Mouse (Mus musculus): Measurements from ENCODE around the gene Adra1b. TPM values are rescaled to one million over a fixed set of nuclear protein-coding genes. Genes with fewer than 3 reads are reported as not detected.
A peak's percentile ranks its signal among the peaks of the same experiment; 100 is the strongest.

Adra1b gene
- polyA plus RNA-seq, 1 experiment from 2014 or later = 0.81 TPM

- DNase-seq (ENCODE audit: low spot score) = no peak
- 93% methylated on average over 15 of the region's 15 CpGs for WGBS
- H3K27me3 ChIP-seq (ENCODE audit: insufficient read depth, poor library complexity, severe bottlenecking) = peaks cover 40% of the 10 kb centered on the region
- H3K4me3 ChIP-seq = peak overlapping the region; percentile 67
- no peak overlapping the region for H3K27ac ChIP-seq
- peaks cover 13% of the 10 kb centered on the region; the same call in 1 of the 2 replicates for H3K4me1 ChIP-seq (replicated peaks)
- H3K9me3 ChIP-seq = no peaks in the 10 kb centered on the region
- no peaks in the 10 kb centered on the region for H3K36me3 ChIP-seq
Observed at GRCm38 (mm10) chr11:43835456-43835855, 65.6 kb downstream of the Adra1b start.

GRCm38 (mm10) chr11:43834531-43834930 lies 66.5 kb downstream of the Adra1b start:
- Histone ChIP-seq H3K36me3 (no peaks in the 10 kb centered on the region), H3K27me3 (ENCODE audit: insufficient read depth, poor library complexity, severe bottlenecking) (peaks cover 40% of the 10 kb centered on the region), H3K4me3 (no peak overlapping the region), H3K27ac (no peak overlapping the region), H3K4me1 (replicated peaks) (peaks cover 13% of the 10 kb centered on the region; the same call in 1 of the 2 replicates), H3K9me3 (no peaks in the 10 kb centered on the region)
- DNase-seq (ENCODE audit: low spot score) = no peak
- 73% methylated on average over 11 of the region's 11 CpGs for WGBS

GRCm38 (mm10) chr11:43831530-43831929 lies 69.5 kb downstream of the Adra1b start:
- DNase-seq (ENCODE audit: low spot score) = no peak
- 75% methylated on average over 4 of the region's 4 CpGs for WGBS
- H3K4me1 ChIP-seq (replicated peaks) = peaks cover 11% of the 10 kb centered on the region; the same call in 1 of the 2 replicates

GRCm38 (mm10) chr11:43826769-43827168 lies 74.2 kb downstream of the Adra1b start:
- H3K9me3 ChIP-seq = no peaks in the 10 kb centered on the region
- H3K27me3 ChIP-seq (ENCODE audit: insufficient read depth, poor library complexity, severe bottlenecking) = no peaks in the 10 kb centered on the region
- WGBS = 92% methylated on average over 4 of the region's 4 CpGs
- no peak overlapping the region for H3K27ac ChIP-seq
- H3K4me1 ChIP-seq (replicated peaks) = no peaks in the 10 kb centered on the region
- H3K36me3 ChIP-seq = no peaks in the 10 kb centered on the region
- DNase-seq (ENCODE audit: low spot score) = no peak
- no peak overlapping the region for H3K4me3 ChIP-seq

More at GRCm38 (mm10) chr11:43831530-43831929, 69.5 kb downstream of the Adra1b start:
- peaks cover 22% of the 10 kb centered on the region for H3K27me3 ChIP-seq (ENCODE audit: insufficient read depth, poor library complexity, severe bottlenecking)
- no peak overlapping the region for H3K4me3 ChIP-seq
- no peaks in the 10 kb centered on the region for H3K36me3 ChIP-seq
- H3K9me3 ChIP-seq = no peaks in the 10 kb centered on the region
- H3K27ac ChIP-seq = no peak overlapping the region

GRCm38 (mm10) chr11:43823349-43823748 lies 77.7 kb downstream of the Adra1b start:
- Histone ChIP-seq H3K27me3 (ENCODE audit: insufficient read depth, poor library complexity, severe bottlenecking) (no peaks in the 10 kb centered on the region), H3K27ac (no peak overlapping the region), H3K4me1 (replicated peaks) (no peaks in the 10 kb centered on the region), H3K4me3 (no peak overlapping the region), H3K36me3 (no peaks in the 10 kb centered on the region), H3K9me3 (no peaks in the 10 kb centered on the region)
- 74% methylated on average over 5 of the region's 5 CpGs for WGBS
- DNase-seq (ENCODE audit: low spot score) = no peak

GRCm38 (mm10) chr11:43820552-43821460 lies 80.2 kb downstream of the Adra1b start:
- no peak for DNase-seq (ENCODE audit: low spot score)
- Histone ChIP-seq H3K9me3 (no peaks in the 10 kb centered on the region), H3K27ac (no peak overlapping the region), H3K36me3 (no peaks in the 10 kb centered on the region), H3K4me3 (no peak overlapping the region), H3K27me3 (ENCODE audit: insufficient read depth, poor library complexity, severe bottlenecking) (no peaks in the 10 kb centered on the region), H3K4me1 (replicated peaks) (no peaks in the 10 kb centered on the region)
- 83% methylated on average over 11 of the region's 11 CpGs for WGBS

- Histone ChIP-seq H3K9me3 (no peaks in the 10 kb centered on the region), H3K27ac (no peak overlapping the region), H3K4me1 (replicated peaks) (peaks cover 8% of the 10 kb centered on the region), H3K4me3 (no peak overlapping the region), H3K36me3 (no peaks in the 10 kb centered on the region), H3K27me3 (ENCODE audit: insufficient read depth, poor library complexity, severe bottlenecking) (no peaks in the 10 kb centered on the region)
- no peak for DNase-seq (ENCODE audit: low spot score)
- 82% methylated on average over 9 of the region's 9 CpGs for WGBS
Observed at GRCm38 (mm10) chr11:43817368-43817923, 83.6 kb downstream of the Adra1b start.

- WGBS = 65% methylated on average over 5 of the region's 5 CpGs
Observed at GRCm38 (mm10) chr11:43812535-43812934, 88.5 kb downstream of the Adra1b start.

GRCm38 (mm10) chr11:43807732-43808131 lies 93.3 kb downstream of the Adra1b start:
- Histone ChIP-seq H3K27me3 (ENCODE audit: insufficient read depth, poor library complexity, severe bottlenecking) (no peaks in the 10 kb centered on the region), H3K4me3 (no peak overlapping the region), H3K9me3 (no peaks in the 10 kb centered on the region), H3K27ac (no peak overlapping the region), H3K36me3 (no peaks in the 10 kb centered on the region), H3K4me1 (replicated peaks) (peaks cover under 1% of the 10 kb centered on the region; the same call in 1 of the 2 replicates)
- no peak for DNase-seq (ENCODE audit: low spot score)
- 84% methylated on average over 5 of the region's 5 CpGs for WGBS

More at GRCm38 (mm10) chr11:43812535-43812934, 88.5 kb downstream of the Adra1b start:
- DNase-seq (ENCODE audit: low spot score) = no peak
- Histone ChIP-seq H3K27ac (no peak overlapping the region), H3K36me3 (no peaks in the 10 kb centered on the region), H3K4me1 (replicated peaks) (peaks cover 8% of the 10 kb centered on the region), H3K4me3 (no peak overlapping the region), H3K27me3 (ENCODE audit: insufficient read depth, poor library complexity, severe bottlenecking) (no peaks in the 10 kb centered on the region), H3K9me3 (no peaks in the 10 kb centered on the region)

- H3K9me3 ChIP-seq = no peaks in the 10 kb centered on the region
- H3K36me3 ChIP-seq = no peaks in the 10 kb centered on the region
- H3K4me3 ChIP-seq = no peak overlapping the region
- 78% methylated on average over 8 of the region's 8 CpGs for WGBS
- DNase-seq (ENCODE audit: low spot score) = peak; percentile 13
- H3K27me3 ChIP-seq (ENCODE audit: insufficient read depth, poor library complexity, severe bottlenecking) = no peaks in the 10 kb centered on the region
- H3K4me1 ChIP-seq (replicated peaks) = no peaks in the 10 kb centered on the region
- peak overlapping the region; percentile 53; the same call in 1 of the 2 replicates for H3K27ac ChIP-seq
Observed at GRCm38 (mm10) chr11:43795992-43796391, 105.0 kb downstream of the Adra1b start.

GRCm38 (mm10) chr11:43790446-43790845 lies 110.6 kb downstream of the Adra1b start:
- H3K27ac ChIP-seq = no peak overlapping the region
- H3K27me3 ChIP-seq (ENCODE audit: insufficient read depth, poor library complexity, severe bottlenecking) = no peaks in the 10 kb centered on the region
- no peaks in the 10 kb centered on the region for H3K36me3 ChIP-seq
- no peak overlapping the region for H3K4me3 ChIP-seq
- H3K9me3 ChIP-seq = no peaks in the 10 kb centered on the region
- DNase-seq (ENCODE audit: low spot score) = no peak
- 87% methylated on average over 6 of the region's 6 CpGs for WGBS
- no peaks in the 10 kb centered on the region for H3K4me1 ChIP-seq (replicated peaks)

- H3K36me3 ChIP-seq = no peaks in the 10 kb centered on the region
- H3K9me3 ChIP-seq = no peaks in the 10 kb centered on the region
- WGBS = 23% methylated on average over 2 of the region's 2 CpGs
- DNase-seq (ENCODE audit: low spot score) = peak; percentile 73
- H3K4me1 ChIP-seq (replicated peaks) = 0 out of 2 replicates have a peak, but pooled peaks cover 5% of the 10 kb centered on the region
- no peak overlapping the region for H3K27ac ChIP-seq
- no peaks in the 10 kb centered on the region for H3K27me3 ChIP-seq (ENCODE audit: insufficient read depth, poor library complexity, severe bottlenecking)
- H3K4me3 ChIP-seq = no peak overlapping the region
Observed at GRCm38 (mm10) chr11:43783772-43784171, 117.2 kb downstream of the Adra1b start.

GRCm38 (mm10) chr11:43783106-43783505 lies 117.9 kb downstream of the Adra1b start:
- whole genome bisulfite sequencing = 84% methylated on average over 5 of the region's 5 CpGs
- no peaks in the 10 kb centered on the region for H3K9me3 ChIP-seq
- H3K36me3 ChIP-seq = no peaks in the 10 kb centered on the region
- no peak for DNase-seq (ENCODE audit: low spot score)
- H3K4me1 ChIP-seq (replicated peaks) = 0 out of 2 replicates have a peak, but pooled peaks cover 5% of the 10 kb centered on the region
- H3K27ac ChIP-seq = no peak overlapping the region
- no peaks in the 10 kb centered on the region for H3K27me3 ChIP-seq (ENCODE audit: insufficient read depth, poor library complexity, severe bottlenecking)
- H3K4me3 ChIP-seq = no peak overlapping the region

Measured in hindbrain, embryonic 10.5 days (tissue).